Mouse (Mus musculus): ENCODE results near the gene Ldah. TPM values are rescaled to one million over a fixed set of nuclear protein-coding genes. Genes with fewer than 3 reads are reported as not detected.
A peak's percentile ranks its signal among the peaks of the same experiment; 100 is the strongest.

Ldah gene
- polyA plus RNA-seq, 1 experiment from 2014 or later: 78.6 TPM

- Histone ChIP-seq H3K4me2 (replicated peaks) (peak overlapping the region; percentile 78), H3K9me3 (no peaks in the 10 kb centered on the region), H3K4me3 (peak overlapping the region; percentile 48), H3K27me3 (peaks cover 98% of the 10 kb centered on the region), H3K4me1 (peaks cover 21% of the 10 kb centered on the region), H3K9ac (replicated peaks) (peak overlapping the region; percentile 64), H3K36me3 (no peaks in the 10 kb centered on the region), H3K27ac (replicated peaks) (no peak overlapping the region)
- WGBS: 2% methylated on average over 46 of the region's 46 CpGs
- no peak; the same call in 1 of the 2 replicates for ATAC-seq (ENCODE audit: low FRiP score, low read depth)
Measured at GRCm38 (mm10) chr12:8301011-8301814, 93.3 kb downstream of the Ldah start.

GRCm38 (mm10) chr12:8301841-8302431, 94.0 kb downstream of the Ldah start, which contains the start of gene Gdf7:
Gene Gdf7 (minus strand): TSS chr12:8301954.
- peaks cover 21% of the 10 kb centered on the region for H3K4me1 ChIP-seq
- H3K4me2 ChIP-seq (replicated peaks): peak within 1 kb of the TSS; percentile 78
- H3K27me3 ChIP-seq: peaks cover 95% of the 10 kb centered on the region
- peak; percentile 57 for ATAC-seq (ENCODE audit: low FRiP score, low read depth)
- WGBS: 1% methylated on average over 41 of the region's 53 CpGs
- no peaks in the 10 kb centered on the region for H3K9me3 ChIP-seq
- H3K9ac ChIP-seq (replicated peaks): peak within 1 kb of the TSS; percentile 64
- H3K4me3 ChIP-seq: peak within 1 kb of the TSS; percentile 48
- no peak within 1 kb of the TSS for H3K27ac ChIP-seq (replicated peaks)
- no peaks in the 10 kb centered on the region for H3K36me3 ChIP-seq

DNA sequence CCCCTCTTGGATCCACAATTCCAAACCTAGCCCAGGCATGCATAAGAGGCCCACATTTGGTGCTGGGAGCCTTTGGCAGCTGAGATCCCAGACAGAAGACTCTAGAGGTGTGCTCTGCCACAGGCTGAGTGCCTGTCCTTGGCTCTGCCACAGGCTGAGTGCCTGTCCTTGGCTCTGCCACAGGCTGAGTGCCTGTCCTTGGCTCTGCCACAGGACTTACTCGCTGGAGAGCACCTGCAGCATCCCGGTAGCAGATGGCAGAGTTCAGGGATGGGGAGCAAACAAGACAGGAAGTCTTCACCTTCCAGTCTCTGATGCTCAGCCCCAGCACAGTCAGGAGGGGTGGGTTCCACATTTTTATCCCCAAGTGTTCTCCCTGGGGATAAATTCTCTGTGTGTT, 97.4 kb downstream of the Ldah start:
- peaks cover 13% of the 10 kb centered on the region for H3K4me1 ChIP-seq
- no peak overlapping the region for H3K4me3 ChIP-seq
- no peaks in the 10 kb centered on the region for H3K36me3 ChIP-seq
- H3K9ac ChIP-seq (replicated peaks): no peak overlapping the region
- H3K27me3 ChIP-seq: peaks cover 68% of the 10 kb centered on the region
- 40% methylated on average over 2 of the region's 2 CpGs for WGBS
- H3K9me3 ChIP-seq: no peaks in the 10 kb centered on the region
- ATAC-seq (ENCODE audit: low FRiP score, low read depth): no peak
- H3K4me2 ChIP-seq (replicated peaks): no peak overlapping the region
- H3K27ac ChIP-seq (replicated peaks): no peak overlapping the region

DNA sequence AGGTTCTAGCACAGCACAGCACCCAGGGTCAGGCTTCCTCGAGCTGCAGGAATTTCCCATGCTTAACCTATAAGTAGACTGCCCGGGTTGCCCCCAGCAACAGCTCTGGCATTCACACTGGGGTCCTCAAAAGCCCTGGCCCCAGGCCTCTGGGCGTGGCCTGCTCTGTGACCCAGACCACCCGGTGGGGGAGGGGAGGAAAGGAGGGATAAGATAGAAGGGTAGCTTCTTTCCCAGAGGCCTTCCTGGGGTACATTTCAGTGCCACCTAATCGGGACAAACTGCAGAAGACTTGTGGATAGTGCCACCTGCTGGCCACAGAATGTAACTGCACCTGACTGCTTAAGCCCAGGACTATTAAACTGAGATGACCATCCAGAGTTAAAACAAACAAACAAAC, 98.5 kb downstream of the Ldah start:
- Histone ChIP-seq H3K27ac (replicated peaks) (no peak overlapping the region), H3K4me2 (replicated peaks) (peak overlapping the region; percentile 10; the same call in 1 of the 2 replicates), H3K4me3 (no peak overlapping the region), H3K9ac (replicated peaks) (no peak overlapping the region), H3K27me3 (peaks cover 68% of the 10 kb centered on the region), H3K9me3 (no peaks in the 10 kb centered on the region), H3K36me3 (no peaks in the 10 kb centered on the region), H3K4me1 (peaks cover 11% of the 10 kb centered on the region)
- peak; percentile 65 for ATAC-seq (ENCODE audit: low FRiP score, low read depth)
- 2% methylated on average over 5 of the region's 5 CpGs for WGBS

DNA sequence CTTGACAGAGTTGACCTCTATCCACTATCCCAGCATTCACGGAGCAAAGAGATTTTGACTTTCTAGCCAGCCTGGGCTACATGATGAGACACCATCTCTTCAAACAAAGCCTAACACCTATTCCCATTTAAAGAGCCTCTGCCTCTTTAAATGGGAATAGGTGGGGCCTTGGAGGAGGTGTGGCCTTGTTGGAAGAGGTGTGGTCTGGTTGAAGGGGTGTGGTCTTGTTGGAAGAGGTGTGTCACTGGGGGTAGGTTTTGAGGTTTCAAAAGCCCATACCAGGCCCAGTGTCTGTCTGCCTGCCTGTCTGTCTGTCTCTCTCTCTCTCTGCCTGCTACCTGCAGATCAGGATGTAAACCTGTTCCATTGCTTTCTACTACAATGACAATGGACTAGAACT, 99.0 kb downstream of the Ldah start:
- Histone ChIP-seq H3K27me3 (peaks cover 68% of the 10 kb centered on the region), H3K36me3 (no peaks in the 10 kb centered on the region), H3K9ac (replicated peaks) (no peak overlapping the region), H3K27ac (replicated peaks) (no peak overlapping the region), H3K4me3 (no peak overlapping the region), H3K4me1 (peaks cover 7% of the 10 kb centered on the region; the same call in 1 of the 2 replicates), H3K9me3 (no peaks in the 10 kb centered on the region), H3K4me2 (replicated peaks) (no peak overlapping the region)
- ATAC-seq (ENCODE audit: low FRiP score, low read depth): no peak
- WGBS: 67% methylated on average over 1 of the region's 1 CpGs

DNA sequence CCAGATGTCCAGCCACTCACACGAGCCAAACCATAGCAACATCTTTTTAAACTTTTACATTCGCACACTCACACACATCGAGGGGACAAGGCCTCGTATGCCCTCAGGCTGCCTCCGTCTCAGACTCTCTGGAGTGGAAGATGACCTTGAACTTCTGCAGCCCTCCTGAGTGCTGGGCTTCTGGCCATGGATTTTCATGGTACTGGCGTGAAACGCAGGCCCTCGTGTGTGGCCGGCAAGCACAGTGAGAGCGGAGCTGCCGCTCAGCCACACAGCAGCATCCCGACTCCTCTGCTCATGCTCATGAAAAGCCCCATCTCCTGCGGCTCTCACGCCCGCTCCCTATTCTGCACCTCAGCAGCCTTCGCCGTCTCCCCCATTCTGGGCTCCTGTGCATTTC, 103.1 kb downstream of the Ldah start:
- no peak overlapping the region for H3K27ac ChIP-seq (replicated peaks)
- H3K4me1 ChIP-seq: peaks cover 4% of the 10 kb centered on the region; the same call in 1 of the 2 replicates
- no peaks in the 10 kb centered on the region for H3K9me3 ChIP-seq
- peaks cover 45% of the 10 kb centered on the region for H3K27me3 ChIP-seq
- no peak overlapping the region for H3K4me3 ChIP-seq
- H3K9ac ChIP-seq (replicated peaks): no peak overlapping the region
- ATAC-seq (ENCODE audit: low FRiP score, low read depth): no peak
- 39% methylated on average over 17 of the region's 17 CpGs for WGBS
- no peaks in the 10 kb centered on the region for H3K36me3 ChIP-seq
- H3K4me2 ChIP-seq (replicated peaks): no peak overlapping the region

- Histone ChIP-seq H3K4me1 (0 out of 2 replicates have a peak, but pooled peaks cover 4% of the 10 kb centered on the region), H3K4me2 (replicated peaks) (no peak overlapping the region), H3K9me3 (no peaks in the 10 kb centered on the region), H3K36me3 (no peaks in the 10 kb centered on the region), H3K27ac (replicated peaks) (no peak overlapping the region), H3K9ac (replicated peaks) (no peak overlapping the region), H3K27me3 (peaks cover 41% of the 10 kb centered on the region), H3K4me3 (no peak overlapping the region)
- WGBS: 83% methylated on average over 4 of the region's 4 CpGs
- ATAC-seq (ENCODE audit: low FRiP score, low read depth): no peak
Measured at GRCm38 (mm10) chr12:8312266-8312665, 104.4 kb downstream of the Ldah start.

DNA sequence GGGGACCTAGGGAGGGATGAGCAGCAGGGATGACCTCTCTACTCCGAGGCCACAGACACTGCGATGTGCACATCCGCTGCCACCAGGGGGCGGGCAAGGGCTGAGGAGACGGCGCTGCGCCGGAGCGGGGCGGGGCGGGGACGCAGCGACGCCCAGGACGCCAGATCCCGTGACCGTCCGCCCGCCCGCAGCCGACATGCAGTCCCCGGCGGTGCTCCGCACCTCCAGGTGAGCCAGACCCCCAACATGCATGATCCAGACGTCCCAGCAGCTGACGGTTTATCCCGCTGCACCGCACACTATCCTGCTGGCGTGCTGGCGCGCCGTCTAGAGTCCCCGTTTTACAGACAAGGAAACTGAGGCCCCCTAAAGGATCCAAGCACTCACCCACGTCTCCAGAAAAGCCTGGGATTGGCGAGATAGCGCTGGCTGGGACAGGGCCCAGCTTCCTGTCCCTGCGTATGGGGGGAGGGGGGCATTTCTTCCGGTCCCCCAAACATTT, 105.4 kb downstream of the Ldah start, which contains the start of gene Hs1bp3:
Gene Hs1bp3 (plus strand): TSS at position 163 of the 502 bp plus-strand sequence.
- ATAC-seq (ENCODE audit: low FRiP score, low read depth): peak; percentile 88
- H3K36me3 ChIP-seq: 0 out of 2 replicates have a peak, but pooled peaks cover 5% of the 10 kb centered on the region
- H3K9ac ChIP-seq (replicated peaks): peak within 1 kb of the TSS; percentile 59
- no peak within 1 kb of the TSS for H3K27ac ChIP-seq (replicated peaks)
- peak within 1 kb of the TSS; percentile 56 for H3K4me3 ChIP-seq
- under 1% methylated on average over 38 of the region's 38 CpGs for WGBS
- H3K27me3 ChIP-seq: peaks cover 41% of the 10 kb centered on the region
- 0 out of 2 replicates have a peak, but pooled peaks cover 4% of the 10 kb centered on the region for H3K4me1 ChIP-seq
- peak within 1 kb of the TSS; percentile 66 for H3K4me2 ChIP-seq (replicated peaks)
- H3K9me3 ChIP-seq: no peaks in the 10 kb centered on the region

DNA sequence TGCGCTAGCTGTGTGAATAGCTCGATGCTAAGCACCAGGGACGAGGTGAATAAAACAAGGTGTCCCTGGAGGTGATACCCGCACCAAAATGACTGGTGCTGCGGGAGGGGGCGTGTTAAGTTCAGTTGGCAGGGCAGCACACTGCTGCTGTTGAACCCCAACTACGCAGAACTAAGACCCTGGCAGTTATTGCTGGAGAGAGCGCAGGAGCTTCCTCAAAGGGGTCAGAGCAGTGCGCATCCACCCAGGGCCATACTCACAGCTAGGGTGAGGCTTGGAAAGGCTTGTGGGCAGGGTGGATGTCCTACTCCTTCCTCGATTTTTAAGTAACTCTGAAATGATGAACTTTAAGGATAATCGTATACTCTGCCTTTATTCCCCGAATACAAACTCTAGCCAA, 105.9 kb downstream of the Ldah start:
- peak overlapping the region; percentile 66 for H3K4me2 ChIP-seq (replicated peaks)
- 0 out of 2 replicates have a peak, but pooled peaks cover 4% of the 10 kb centered on the region for H3K4me1 ChIP-seq
- WGBS: 23% methylated on average over 12 of the region's 12 CpGs
- 0 out of 2 replicates have a peak, but pooled peaks cover 9% of the 10 kb centered on the region for H3K36me3 ChIP-seq
- H3K4me3 ChIP-seq: peak overlapping the region; percentile 56
- no peak overlapping the region for H3K27ac ChIP-seq (replicated peaks)
- peak; percentile 36 for ATAC-seq (ENCODE audit: low FRiP score, low read depth)
- H3K9ac ChIP-seq (replicated peaks): peak overlapping the region; percentile 59
- H3K27me3 ChIP-seq: peaks cover 41% of the 10 kb centered on the region
- H3K9me3 ChIP-seq: no peaks in the 10 kb centered on the region

GRCm38 (mm10) chr12:8316541-8316940, 108.6 kb downstream of the Ldah start:
- no peak for ATAC-seq (ENCODE audit: low FRiP score, low read depth)
- WGBS: 89% methylated on average over 5 of the region's 5 CpGs
- H3K9ac ChIP-seq (replicated peaks): no peak overlapping the region
- H3K27ac ChIP-seq (replicated peaks): no peak overlapping the region
- no peak overlapping the region for H3K4me3 ChIP-seq
- H3K36me3 ChIP-seq: 0 out of 2 replicates have a peak, but pooled peaks cover 15% of the 10 kb centered on the region
- no peak overlapping the region for H3K4me2 ChIP-seq (replicated peaks)
- H3K4me1 ChIP-seq: 0 out of 2 replicates have a peak, but pooled peaks cover 4% of the 10 kb centered on the region
- H3K9me3 ChIP-seq: no peaks in the 10 kb centered on the region
- peaks cover 21% of the 10 kb centered on the region for H3K27me3 ChIP-seq

DNA sequence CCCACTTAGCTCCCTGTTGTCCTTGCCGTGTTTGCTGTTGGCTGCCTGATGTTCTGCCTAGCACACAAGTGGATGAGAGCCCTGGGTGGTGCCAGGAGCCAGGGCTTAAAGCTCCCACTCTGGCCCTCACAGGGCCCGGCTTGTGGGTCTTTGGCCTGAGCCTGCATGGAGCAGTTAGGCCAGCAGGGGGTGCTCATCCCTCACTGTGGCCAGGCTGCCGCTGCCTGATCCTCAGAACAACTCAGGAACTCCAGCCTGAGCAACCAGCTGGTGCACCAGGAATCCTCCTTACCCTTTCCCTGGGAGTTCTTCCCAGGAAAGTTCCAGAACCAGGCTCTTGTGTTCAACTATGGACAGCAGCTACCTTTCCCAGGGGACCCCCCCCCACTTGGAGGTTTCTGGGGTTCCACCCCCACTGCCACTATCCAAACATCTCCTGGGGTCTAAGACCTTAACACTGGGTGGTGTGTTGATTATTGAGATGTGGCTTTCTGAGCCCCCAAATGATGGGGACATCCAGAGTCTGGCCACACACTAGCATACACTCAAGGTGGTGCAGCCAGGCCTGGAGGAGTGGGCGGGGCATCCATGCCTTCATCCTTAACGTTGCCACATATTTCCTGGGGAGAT, 112.3 kb downstream of the Ldah start:
- Histone ChIP-seq H3K4me2 (replicated peaks) (no peak overlapping the region), H3K27me3 (no peaks in the 10 kb centered on the region), H3K9ac (replicated peaks) (no peak overlapping the region), H3K4me1 (no peaks in the 10 kb centered on the region), H3K4me3 (no peak overlapping the region), H3K27ac (replicated peaks) (no peak overlapping the region), H3K36me3 (peaks cover 24% of the 10 kb centered on the region; the same call in 1 of the 2 replicates), H3K9me3 (no peaks in the 10 kb centered on the region)
- peak; percentile 50 for ATAC-seq (ENCODE audit: low FRiP score, low read depth)
- 44% methylated on average over 5 of the region's 5 CpGs for WGBS
